Mouse (Mus musculus): ENCODE results near the gene Metap1. TPM values are rescaled to one million over a fixed set of nuclear protein-coding genes. Genes with fewer than 3 reads are reported as not detected.

The Metap1 gene
- polyA plus RNA-seq, 1 experiment from 2014 or later = 40.9 TPM

DNA sequence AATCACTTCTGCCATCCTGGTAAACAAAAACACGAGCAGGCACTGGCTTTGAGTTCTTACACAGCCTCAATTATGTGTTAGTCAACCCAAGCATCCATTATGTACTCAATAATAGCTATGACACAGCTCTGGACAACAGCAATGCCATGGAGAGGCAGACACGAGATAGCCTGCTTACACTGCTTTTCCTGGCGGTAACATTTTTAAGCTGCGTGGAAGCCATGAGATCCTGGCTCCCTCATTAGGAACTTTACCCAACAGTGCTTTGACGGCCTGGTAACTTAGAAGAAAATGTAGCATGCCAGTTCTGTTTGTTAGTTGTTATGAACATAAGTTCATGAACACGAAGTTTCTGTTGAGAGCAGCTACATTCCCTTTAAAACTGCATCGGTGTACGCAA is 36.2 kb upstream of the Metap1 start:
- H3K4me1 ChIP-seq (replicated peaks) = peaks cover 18% of the 10 kb centered on the region
- ATAC-seq (ENCODE audit: insufficient number of reproducible peaks, low FRiP score) = no peak
- peak overlapping the region; percentile 93 for H3K4me3 ChIP-seq
- H3K9me3 ChIP-seq (replicated peaks) = no peaks in the 10 kb centered on the region
- H3K27me3 ChIP-seq (replicated peaks) = 0 out of 2 replicates have a peak, but pooled peaks cover 3% of the 10 kb centered on the region
- H3K27ac ChIP-seq (ENCODE audit: poor library complexity, severe bottlenecking) = no peak overlapping the region
- no peaks in the 10 kb centered on the region for H3K36me3 ChIP-seq
- 56% methylated on average over 8 of the region's 8 CpGs for WGBS
- no peak overlapping the region for H3K9ac ChIP-seq
- peak overlapping the region; percentile 90 for H3K4me2 ChIP-seq

DNA sequence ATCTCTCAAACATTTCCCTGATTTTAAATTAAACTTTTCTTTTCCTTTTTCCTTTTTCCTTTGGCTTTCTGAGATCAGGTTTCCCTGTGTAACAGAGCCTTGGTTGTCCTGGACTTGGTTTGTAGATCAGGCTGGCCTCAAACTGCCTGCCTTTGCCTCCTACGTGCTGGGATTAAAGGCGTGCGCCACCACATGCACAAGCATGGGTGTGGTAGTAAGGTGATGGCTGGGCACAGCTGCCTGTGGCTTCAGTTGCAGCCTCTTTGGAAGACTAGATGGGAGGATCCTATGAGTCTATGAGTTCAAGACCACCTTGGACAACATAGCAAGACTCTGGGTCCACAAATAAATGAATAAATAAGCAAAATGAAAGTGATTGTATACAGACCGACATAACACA is 34.6 kb upstream of the Metap1 start:
- H3K9ac ChIP-seq = no peak overlapping the region
- ATAC-seq (ENCODE audit: insufficient number of reproducible peaks, low FRiP score) = no peak
- 0 out of 2 replicates have a peak, but pooled peaks cover 6% of the 10 kb centered on the region for H3K27me3 ChIP-seq (replicated peaks)
- peaks cover 9% of the 10 kb centered on the region for H3K4me1 ChIP-seq (replicated peaks)
- no peak overlapping the region for H3K27ac ChIP-seq (ENCODE audit: poor library complexity, severe bottlenecking)
- H3K9me3 ChIP-seq (replicated peaks) = no peaks in the 10 kb centered on the region
- no peak overlapping the region for H3K4me2 ChIP-seq
- WGBS = 92% methylated on average over 4 of the region's 4 CpGs
- no peaks in the 10 kb centered on the region for H3K36me3 ChIP-seq
- H3K4me3 ChIP-seq = no peak overlapping the region

DNA sequence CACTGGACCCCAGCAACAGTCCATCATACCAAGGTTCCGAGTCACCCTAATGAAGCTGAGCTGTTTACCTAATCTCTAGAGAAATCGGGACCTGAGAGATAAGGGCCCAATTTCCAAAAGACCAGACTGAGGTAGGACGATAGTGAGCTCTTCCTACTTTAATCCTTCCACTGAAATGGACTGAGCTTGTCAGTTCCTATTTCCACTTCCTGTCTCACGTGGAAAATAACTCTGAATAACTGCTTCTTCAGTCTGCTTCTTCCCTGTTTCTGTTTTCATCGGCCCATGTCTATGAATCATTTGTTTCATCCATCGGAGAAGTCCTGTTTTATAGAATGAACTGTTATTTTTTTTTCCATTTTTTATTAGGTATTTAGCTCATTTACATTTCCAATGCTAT is 29.9 kb upstream of the Metap1 start:
- H3K36me3 ChIP-seq = no peaks in the 10 kb centered on the region
- H3K4me2 ChIP-seq = no peak overlapping the region
- H3K4me1 ChIP-seq (replicated peaks) = no peaks in the 10 kb centered on the region
- no peak overlapping the region for H3K9ac ChIP-seq
- 64% methylated on average over 6 of the region's 6 CpGs for WGBS
- 0 out of 2 replicates have a peak, but pooled peaks cover 6% of the 10 kb centered on the region for H3K27me3 ChIP-seq (replicated peaks)
- ATAC-seq (ENCODE audit: insufficient number of reproducible peaks, low FRiP score) = no peak
- H3K27ac ChIP-seq (ENCODE audit: poor library complexity, severe bottlenecking) = no peak overlapping the region
- no peaks in the 10 kb centered on the region for H3K9me3 ChIP-seq (replicated peaks)
- H3K4me3 ChIP-seq = no peak overlapping the region

DNA sequence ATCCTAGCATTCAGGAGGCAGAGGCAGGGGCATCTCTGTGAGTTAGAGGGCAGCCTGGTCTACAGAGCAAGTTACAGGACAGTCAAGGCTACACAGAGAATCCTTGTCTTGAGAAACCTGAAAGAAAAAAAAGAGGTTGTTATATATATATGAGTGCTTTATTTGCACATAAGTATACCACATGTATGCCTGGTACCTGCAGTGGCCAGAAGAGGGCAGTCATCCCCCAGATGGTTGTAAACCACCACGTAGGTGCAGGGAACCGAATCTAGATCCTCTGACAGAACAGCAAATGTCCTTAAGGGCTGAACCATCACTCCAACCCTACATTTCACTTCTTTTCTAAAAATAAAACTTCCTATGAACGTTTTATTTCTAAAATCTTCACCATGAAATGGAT is 28.6 kb upstream of the Metap1 start:
- Histone ChIP-seq H3K27me3 (replicated peaks) (0 out of 2 replicates have a peak, but pooled peaks cover 6% of the 10 kb centered on the region), H3K36me3 (no peaks in the 10 kb centered on the region), H3K4me2 (no peak overlapping the region), H3K27ac (ENCODE audit: poor library complexity, severe bottlenecking) (no peak overlapping the region), H3K4me1 (replicated peaks) (no peaks in the 10 kb centered on the region), H3K9me3 (replicated peaks) (no peaks in the 10 kb centered on the region), H3K4me3 (no peak overlapping the region), H3K9ac (no peak overlapping the region)
- ATAC-seq (ENCODE audit: insufficient number of reproducible peaks, low FRiP score) = no peak
- WGBS = 55% methylated on average over 3 of the region's 3 CpGs

DNA sequence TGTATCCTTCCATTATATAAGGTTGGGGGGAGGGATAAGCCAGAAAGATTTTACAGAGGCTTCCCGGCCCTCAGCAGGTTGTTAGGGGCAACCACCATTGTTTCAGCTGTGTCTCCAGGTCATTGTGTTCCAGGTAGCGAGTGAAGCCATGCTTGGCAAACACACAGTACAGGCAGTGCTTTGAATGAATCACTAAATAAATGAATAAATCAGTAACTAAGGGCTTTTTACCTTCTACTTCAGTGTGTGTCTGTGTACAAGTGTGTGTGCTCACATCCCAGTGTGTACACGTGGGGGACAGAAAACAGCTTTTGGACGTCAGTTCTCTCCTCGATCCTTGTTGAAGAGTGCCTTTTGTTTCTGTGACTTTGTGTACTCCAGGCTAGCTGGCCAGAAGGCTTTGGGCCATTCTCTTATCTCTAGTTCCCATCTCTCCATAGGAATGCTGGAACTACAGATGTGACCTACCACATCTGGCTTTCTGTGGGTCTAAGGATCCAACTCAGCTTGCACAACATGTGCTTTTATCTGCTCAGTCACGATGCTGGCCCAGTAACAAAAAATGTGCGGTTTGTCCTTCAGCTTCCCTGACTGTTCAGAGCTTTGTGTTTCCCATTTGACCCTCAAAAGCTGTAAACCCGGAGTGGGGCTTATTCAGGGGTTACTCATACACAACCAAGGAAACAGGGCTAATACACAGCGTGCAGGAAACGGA is 26.5 kb upstream of the Metap1 start:
- no peak overlapping the region for H3K9ac ChIP-seq
- ATAC-seq (ENCODE audit: insufficient number of reproducible peaks, low FRiP score) = no peak
- H3K4me1 ChIP-seq (replicated peaks) = no peaks in the 10 kb centered on the region
- no peak overlapping the region for H3K4me3 ChIP-seq
- no peak overlapping the region for H3K4me2 ChIP-seq
- H3K27ac ChIP-seq (ENCODE audit: poor library complexity, severe bottlenecking) = no peak overlapping the region
- 63% methylated on average over 10 of the region's 10 CpGs for WGBS
- 0 out of 2 replicates have a peak, but pooled peaks cover 3% of the 10 kb centered on the region for H3K27me3 ChIP-seq (replicated peaks)
- H3K36me3 ChIP-seq = no peaks in the 10 kb centered on the region
- no peaks in the 10 kb centered on the region for H3K9me3 ChIP-seq (replicated peaks)

DNA sequence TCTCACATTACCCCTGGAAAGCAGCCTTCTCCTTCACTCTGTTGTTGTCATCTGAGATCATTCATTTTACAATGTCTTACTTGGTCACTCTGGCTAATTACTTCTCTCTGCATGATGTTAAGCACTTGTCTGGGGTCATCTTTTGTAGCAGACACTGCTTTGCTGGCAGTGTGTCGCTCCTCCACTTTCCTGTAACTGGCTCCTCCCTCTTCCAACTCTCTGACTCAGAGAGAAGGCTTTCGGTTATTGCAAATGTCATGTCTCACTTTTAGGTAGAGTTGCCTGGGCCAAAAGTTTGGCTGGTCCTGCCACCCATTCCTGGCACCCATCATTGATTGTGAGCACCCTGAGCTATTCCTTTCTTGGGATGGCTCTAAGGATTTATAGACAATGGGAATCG is 25.4 kb upstream of the Metap1 start:
- no peak for ATAC-seq (ENCODE audit: insufficient number of reproducible peaks, low FRiP score)
- Histone ChIP-seq H3K27ac (ENCODE audit: poor library complexity, severe bottlenecking) (no peak overlapping the region), H3K4me3 (no peak overlapping the region), H3K9ac (no peak overlapping the region), H3K36me3 (no peaks in the 10 kb centered on the region), H3K9me3 (replicated peaks) (no peaks in the 10 kb centered on the region), H3K4me1 (replicated peaks) (no peaks in the 10 kb centered on the region), H3K4me2 (no peak overlapping the region), H3K27me3 (replicated peaks) (no peaks in the 10 kb centered on the region)
- WGBS = 70% methylated on average over 3 of the region's 3 CpGs

DNA sequence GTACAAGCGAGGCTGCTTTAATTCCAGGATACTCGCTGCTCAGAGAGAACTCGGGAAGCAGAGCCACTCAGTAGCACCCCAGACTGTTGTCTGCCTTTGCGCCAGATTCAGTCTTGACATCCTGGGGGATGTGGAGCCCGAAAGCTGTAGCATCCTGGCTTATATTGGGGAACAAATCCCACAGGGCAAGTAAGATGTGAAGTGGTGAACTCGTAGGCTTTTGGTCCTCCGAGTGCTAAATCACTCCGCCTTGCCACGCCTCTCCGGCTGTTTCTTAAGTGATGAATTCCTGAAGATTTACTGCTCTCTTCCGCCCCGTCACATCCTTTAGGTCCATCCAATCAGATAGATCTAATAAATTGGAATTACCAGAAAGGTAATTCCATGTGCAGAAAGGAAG is 23.9 kb upstream of the Metap1 start:
- Histone ChIP-seq H3K4me3 (no peak overlapping the region), H3K4me1 (replicated peaks) (no peaks in the 10 kb centered on the region), H3K27ac (ENCODE audit: poor library complexity, severe bottlenecking) (no peak overlapping the region), H3K9me3 (replicated peaks) (no peaks in the 10 kb centered on the region), H3K4me2 (no peak overlapping the region), H3K36me3 (no peaks in the 10 kb centered on the region), H3K9ac (no peak overlapping the region), H3K27me3 (replicated peaks) (no peaks in the 10 kb centered on the region)
- WGBS = 74% methylated on average over 12 of the region's 12 CpGs
- ATAC-seq (ENCODE audit: insufficient number of reproducible peaks, low FRiP score) = no peak

DNA sequence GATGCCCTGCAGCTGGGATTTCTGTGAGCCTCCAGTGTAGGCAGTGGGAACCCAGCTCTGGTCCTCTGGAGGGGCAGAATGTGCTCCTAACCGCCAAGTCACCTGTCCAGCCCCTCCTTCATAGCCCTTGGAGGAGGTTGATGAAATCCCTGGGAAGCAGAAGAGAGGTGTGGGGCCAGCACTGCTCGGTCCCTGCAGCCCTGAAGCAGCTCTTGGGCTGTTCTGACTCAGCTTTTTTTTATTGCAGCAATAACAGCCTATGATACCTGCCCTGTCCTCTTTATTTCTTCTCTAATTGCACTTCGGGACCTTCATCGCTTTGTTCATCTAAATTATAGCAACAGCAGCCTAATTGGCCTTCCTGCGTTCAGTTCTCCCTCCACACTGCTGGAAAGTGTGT is 21.2 kb upstream of the Metap1 start:
- 81% methylated on average over 5 of the region's 5 CpGs for WGBS

DNA sequence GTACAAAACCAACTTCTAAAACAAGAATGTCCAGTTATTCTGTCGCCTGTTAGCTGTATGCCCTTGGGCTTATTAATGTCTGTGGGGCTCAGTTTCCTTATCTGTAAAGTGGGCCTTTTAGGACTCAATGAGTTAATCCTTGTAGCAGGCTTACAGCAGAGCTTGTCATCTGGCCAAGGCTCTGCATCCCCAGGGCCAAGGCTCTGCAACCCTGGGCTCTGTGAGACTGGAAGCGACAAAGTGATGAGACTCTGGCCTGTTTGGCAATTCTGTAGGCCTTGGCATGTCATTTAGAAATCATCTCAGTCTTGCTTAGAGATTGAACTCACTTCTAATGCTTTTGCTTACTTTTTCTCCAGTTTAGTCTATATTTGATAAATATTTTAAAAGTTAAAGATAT is 20.3 kb upstream of the Metap1 start:
- Histone ChIP-seq H3K27ac (ENCODE audit: poor library complexity, severe bottlenecking) (no peak overlapping the region), H3K27me3 (replicated peaks) (peaks cover 11% of the 10 kb centered on the region), H3K9me3 (replicated peaks) (no peaks in the 10 kb centered on the region), H3K9ac (no peak overlapping the region), H3K36me3 (no peaks in the 10 kb centered on the region), H3K4me3 (no peak overlapping the region), H3K4me2 (no peak overlapping the region), H3K4me1 (replicated peaks) (no peaks in the 10 kb centered on the region)
- 76% methylated on average over 2 of the region's 2 CpGs for whole genome bisulfite sequencing
- ATAC-seq (ENCODE audit: insufficient number of reproducible peaks, low FRiP score) = no peak

More for the DNA sequence above, 21.2 kb upstream of the Metap1 start:
- no peak for ATAC-seq (ENCODE audit: insufficient number of reproducible peaks, low FRiP score)
- H3K4me1 ChIP-seq (replicated peaks) = no peaks in the 10 kb centered on the region
- H3K27me3 ChIP-seq (replicated peaks) = peaks cover 5% of the 10 kb centered on the region
- no peaks in the 10 kb centered on the region for H3K9me3 ChIP-seq (replicated peaks)
- no peak overlapping the region for H3K4me3 ChIP-seq
- H3K4me2 ChIP-seq = no peak overlapping the region
- H3K9ac ChIP-seq = no peak overlapping the region
- no peaks in the 10 kb centered on the region for H3K36me3 ChIP-seq
- no peak overlapping the region for H3K27ac ChIP-seq (ENCODE audit: poor library complexity, severe bottlenecking)

DNA sequence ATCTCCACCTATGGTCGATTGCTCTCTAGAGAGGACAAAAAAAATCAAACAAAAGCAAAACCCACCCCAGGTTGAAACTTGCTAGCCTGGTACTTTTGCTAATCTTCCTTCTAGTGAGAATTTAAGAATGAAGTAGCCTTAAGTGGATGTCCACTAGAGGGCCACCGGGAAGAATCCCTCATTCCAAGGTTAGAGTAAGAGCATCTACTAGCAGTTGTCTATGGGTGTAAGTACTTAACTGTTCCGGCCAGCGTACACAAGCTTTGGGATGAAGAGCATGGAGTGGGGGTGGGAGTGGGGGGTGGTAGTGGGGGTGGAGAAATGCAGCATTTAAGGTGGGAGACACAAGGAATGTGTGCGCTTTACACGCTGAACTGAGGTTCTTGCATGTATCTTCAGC is 17.4 kb upstream of the Metap1 start:
- WGBS = 53% methylated on average over 6 of the region's 6 CpGs
- no peaks in the 10 kb centered on the region for H3K36me3 ChIP-seq
- H3K4me2 ChIP-seq = no peak overlapping the region
- no peak overlapping the region for H3K9ac ChIP-seq
- ATAC-seq (ENCODE audit: insufficient number of reproducible peaks, low FRiP score) = no peak
- H3K9me3 ChIP-seq (replicated peaks) = no peaks in the 10 kb centered on the region
- H3K27me3 ChIP-seq (replicated peaks) = peaks cover 11% of the 10 kb centered on the region
- no peaks in the 10 kb centered on the region for H3K4me1 ChIP-seq (replicated peaks)
- H3K4me3 ChIP-seq = no peak overlapping the region
- no peak overlapping the region for H3K27ac ChIP-seq (ENCODE audit: poor library complexity, severe bottlenecking)

DNA sequence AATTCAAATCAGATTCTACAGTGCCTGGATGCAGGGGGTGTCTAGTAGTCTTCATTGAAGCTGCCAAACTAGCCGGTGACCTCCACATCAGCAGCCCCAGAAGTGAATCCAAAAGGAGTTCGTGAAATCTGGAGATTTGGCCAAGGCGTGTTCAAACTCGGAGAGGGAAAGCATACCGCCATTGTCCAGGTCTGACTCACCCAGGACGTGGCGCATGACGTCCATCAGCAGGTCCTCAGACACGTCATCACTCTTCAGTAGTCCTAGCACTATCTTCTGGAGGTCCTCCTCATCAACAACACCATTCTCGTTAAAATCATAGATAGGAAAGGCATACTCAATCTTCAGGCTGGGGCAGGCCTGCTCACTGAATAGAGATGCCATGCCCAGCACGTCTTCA is 14.4 kb upstream of the Metap1 start:
- no peak for ATAC-seq (ENCODE audit: insufficient number of reproducible peaks, low FRiP score)
- Histone ChIP-seq H3K27me3 (replicated peaks) (peaks cover 11% of the 10 kb centered on the region), H3K4me2 (peak overlapping the region; percentile 40), H3K27ac (ENCODE audit: poor library complexity, severe bottlenecking) (no peak overlapping the region), H3K4me1 (replicated peaks) (no peaks in the 10 kb centered on the region), H3K9me3 (replicated peaks) (no peaks in the 10 kb centered on the region), H3K36me3 (no peaks in the 10 kb centered on the region), H3K9ac (no peak overlapping the region), H3K4me3 (no peak overlapping the region)
- 25% methylated on average over 11 of the region's 11 CpGs for WGBS
